Mouse (Mus musculus): ENCODE data around the gene Sipa1l1. TPM values are rescaled to one million over a fixed set of nuclear protein-coding genes. Genes with fewer than 3 reads are reported as not detected.

The Sipa1l1 gene
- total RNA-seq, 1 experiment = 31.8 TPM

GRCm38 (mm10) chr12:82341696-82342095 lies 172.6 kb downstream of the Sipa1l1 start:
- no peak overlapping the region for H3K27ac ChIP-seq (ENCODE audit: insufficient read depth, low read depth, low read length, poor library complexity, severe bottlenecking)
- TF ChIP-seq HCFC1 (IDR thresholded peaks at IDR 0.05; ENCODE audit: borderline replicate concordance, insufficient read depth, low read length) (no peak), CHD2 (IDR thresholded peaks at IDR 0.05; ENCODE audit: low read depth, low read length) (no peak), ZNF384 (IDR thresholded peaks at IDR 0.05; ENCODE audit: low read depth, low read length) (no peak), MAFK (IDR thresholded peaks at IDR 0.05; ENCODE audit: insufficient read depth, low read depth, low read length) (no peak), ZC3H11A (IDR thresholded peaks at IDR 0.05; ENCODE audit: borderline replicate concordance, low read depth, low read length) (no peak)
- no peaks in the 10 kb centered on the region for H3K4me1 ChIP-seq (ENCODE audit: control insufficient read depth in 2 of 2, insufficient read depth in 2 of 2, low read length in 2 of 2, poor library complexity in 1 of 2)
- H3K9ac ChIP-seq (ENCODE audit: insufficient read depth, low read depth, low read length, poor library complexity, severe bottlenecking) = no peak overlapping the region
- in situ Hi-C loops (cut with MboI; ENCODE audit: low sequenced_read_pairs in 2 of 2, unreplicated experiment in 2 of 2) = no loop called here
- no peak overlapping the region for H3K4me3 ChIP-seq (ENCODE audit: insufficient read depth in 1 of 2, low read depth in 1 of 2, low read length in 2 of 2, poor library complexity in 1 of 2, severe bottlenecking in 1 of 2)
- no peak for DNase-seq (ENCODE audit: low read depth, low spot score)
- H3K9me3 ChIP-seq (ENCODE audit: control insufficient read depth, insufficient read depth, low read depth, low read length) = no peaks in the 10 kb centered on the region
- peaks cover 8% of the 10 kb centered on the region; the same call in 1 of the 2 replicates for H3K36me3 ChIP-seq (ENCODE audit: control insufficient read depth, insufficient read depth, low read length, poor library complexity, severe bottlenecking)

GRCm38 (mm10) chr12:82350082-82350481 lies 181.0 kb downstream of the Sipa1l1 start:
- Histone ChIP-seq H3K9me3 (ENCODE audit: control insufficient read depth, insufficient read depth, low read depth, low read length) (no peaks in the 10 kb centered on the region), H3K27ac (ENCODE audit: insufficient read depth, low read depth, low read length, poor library complexity, severe bottlenecking) (no peak overlapping the region), H3K36me3 (ENCODE audit: control insufficient read depth, insufficient read depth, low read length, poor library complexity, severe bottlenecking) (no peaks in the 10 kb centered on the region), H3K4me3 (ENCODE audit: insufficient read depth in 1 of 2, low read depth in 1 of 2, low read length in 2 of 2, poor library complexity in 1 of 2, severe bottlenecking in 1 of 2) (no peak overlapping the region), H3K9ac (ENCODE audit: insufficient read depth, low read depth, low read length, poor library complexity, severe bottlenecking) (no peak overlapping the region), H3K4me1 (ENCODE audit: control insufficient read depth in 2 of 2, insufficient read depth in 2 of 2, low read length in 2 of 2, poor library complexity in 1 of 2) (peaks cover 0 to 1% of the 10 kb centered on the region in 2 experiments; a peak in 1 of 4 replicates)
- in situ Hi-C loops (cut with MboI; ENCODE audit: low sequenced_read_pairs in 2 of 2, unreplicated experiment in 2 of 2) = no loop called here
- DNase-seq (ENCODE audit: low read depth, low spot score) = no peak
- TF ChIP-seq HCFC1 (IDR thresholded peaks at IDR 0.05; ENCODE audit: borderline replicate concordance, insufficient read depth, low read length) (no peak), ZNF384 (IDR thresholded peaks at IDR 0.05; ENCODE audit: low read depth, low read length) (no peak), ZC3H11A (IDR thresholded peaks at IDR 0.05; ENCODE audit: borderline replicate concordance, low read depth, low read length) (no peak), CHD2 (IDR thresholded peaks at IDR 0.05; ENCODE audit: low read depth, low read length) (no peak), MAFK (IDR thresholded peaks at IDR 0.05; ENCODE audit: insufficient read depth, low read depth, low read length) (no peak)

- Histone ChIP-seq H3K9me3 (ENCODE audit: control insufficient read depth, insufficient read depth, low read depth, low read length) (no peaks in the 10 kb centered on the region), H3K36me3 (ENCODE audit: control insufficient read depth, insufficient read depth, low read length, poor library complexity, severe bottlenecking) (no peaks in the 10 kb centered on the region), H3K4me1 (ENCODE audit: control insufficient read depth in 2 of 2, insufficient read depth in 2 of 2, low read length in 2 of 2, poor library complexity in 1 of 2) (peaks cover 0 to 8% of the 10 kb centered on the region in 2 experiments; a peak in 1 of 4 replicates), H3K4me3 (ENCODE audit: insufficient read depth in 1 of 2, low read depth in 1 of 2, low read length in 2 of 2, poor library complexity in 1 of 2, severe bottlenecking in 1 of 2) (no peak overlapping the region), H3K9ac (ENCODE audit: insufficient read depth, low read depth, low read length, poor library complexity, severe bottlenecking) (no peak overlapping the region), H3K27ac (ENCODE audit: insufficient read depth, low read depth, low read length, poor library complexity, severe bottlenecking) (no peak overlapping the region)
- DNase-seq (ENCODE audit: low read depth, low spot score) = no peak
- in situ Hi-C loops (cut with MboI; ENCODE audit: low sequenced_read_pairs in 2 of 2, unreplicated experiment in 2 of 2) = no loop called here
- no peak for TF ChIP-seq ZNF384 (IDR thresholded peaks at IDR 0.05; ENCODE audit: low read depth, low read length)
- TF ChIP-seq HCFC1 (IDR thresholded peaks at IDR 0.05; ENCODE audit: borderline replicate concordance, insufficient read depth, low read length) = no peak
- no peak for TF ChIP-seq ZC3H11A (IDR thresholded peaks at IDR 0.05; ENCODE audit: borderline replicate concordance, low read depth, low read length)
- no peak for TF ChIP-seq MAFK (IDR thresholded peaks at IDR 0.05; ENCODE audit: insufficient read depth, low read depth, low read length)
- TF ChIP-seq CHD2 (IDR thresholded peaks at IDR 0.05; ENCODE audit: low read depth, low read length) = no peak
Observed at GRCm38 (mm10) chr12:82350891-82351290, 181.8 kb downstream of the Sipa1l1 start.

- no peak overlapping the region for H3K27ac ChIP-seq (ENCODE audit: insufficient read depth, low read depth, low read length, poor library complexity, severe bottlenecking)
- H3K4me1 ChIP-seq (ENCODE audit: control insufficient read depth in 2 of 2, insufficient read depth in 2 of 2, low read length in 2 of 2, poor library complexity in 1 of 2) = peaks cover 0 to 8% of the 10 kb centered on the region in 2 experiments; a peak in 1 of 4 replicates
Observed at GRCm38 (mm10) chr12:82353660-82354059, 184.5 kb downstream of the Sipa1l1 start.

More at GRCm38 (mm10) chr12:82353660-82354059, 184.5 kb downstream of the Sipa1l1 start:
- H3K4me3 ChIP-seq (ENCODE audit: insufficient read depth in 1 of 2, low read depth in 1 of 2, low read length in 2 of 2, poor library complexity in 1 of 2, severe bottlenecking in 1 of 2) = no peak overlapping the region
- H3K36me3 ChIP-seq (ENCODE audit: control insufficient read depth, insufficient read depth, low read length, poor library complexity, severe bottlenecking) = no peaks in the 10 kb centered on the region
- H3K9me3 ChIP-seq (ENCODE audit: control insufficient read depth, insufficient read depth, low read depth, low read length) = no peaks in the 10 kb centered on the region
- H3K9ac ChIP-seq (ENCODE audit: insufficient read depth, low read depth, low read length, poor library complexity, severe bottlenecking) = no peak overlapping the region
- no peak for TF ChIP-seq HCFC1 (IDR thresholded peaks at IDR 0.05; ENCODE audit: borderline replicate concordance, insufficient read depth, low read length)
- no peak for TF ChIP-seq CHD2 (IDR thresholded peaks at IDR 0.05; ENCODE audit: low read depth, low read length)
- TF ChIP-seq ZC3H11A (IDR thresholded peaks at IDR 0.05; ENCODE audit: borderline replicate concordance, low read depth, low read length) = no peak
- TF ChIP-seq ZNF384 (IDR thresholded peaks at IDR 0.05; ENCODE audit: low read depth, low read length) = no peak
- in situ Hi-C loops (cut with MboI; ENCODE audit: low sequenced_read_pairs in 2 of 2, unreplicated experiment in 2 of 2) = no loop called here
- DNase-seq (ENCODE audit: low read depth, low spot score) = no peak

Data from ES-E14 (cell line).